Mouse (Mus musculus): Measurements from ENCODE around the gene Gbx1.

- TF ChIP-seq CTCF (IDR thresholded peaks at IDR 0.05; ENCODE audit: low read depth) = no peak
- no peak for TF ChIP-seq EP300 (IDR thresholded peaks at IDR 0.05; ENCODE audit: low read depth)
Observed at GRCm38 (mm10) chr5:24523806-24524205, 3.2 kb downstream of the Gbx1 start.
